Mouse (Mus musculus): ENCODE data around the gene Ldha. TPM values are rescaled to one million over a fixed set of nuclear protein-coding genes. Genes with fewer than 3 reads are reported as not detected.

The Ldha gene
- polyA plus RNA-seq, 1 experiment, result 392 TPM

- H3K4me1 ChIP-seq (ENCODE audit: control insufficient read depth, insufficient read depth, low read length), result peaks cover 2% of the 10 kb centered on the region; the same call in 1 of the 2 replicates
- no peak for TF ChIP-seq CTCF (IDR thresholded peaks at IDR 0.05; ENCODE audit: extremely low read depth, insufficient read depth, low read length)
- TF ChIP-seq POLR2A (IDR thresholded peaks at IDR 0.05; ENCODE audit: extremely low read depth, insufficient read depth, low read length), result peak; percentile 97
- peak overlapping the region; percentile 93 for H3K27ac ChIP-seq (ENCODE audit: insufficient read depth, low read length)
- peak overlapping the region; percentile 98 for H3K4me3 ChIP-seq (ENCODE audit: insufficient read depth, low read length)
Observed at GRCm38 (mm10) chr7:46845211-46845977, 4.1 kb downstream of the Ldha start.

GRCm38 (mm10) chr7:46845978-46846485 is 4.8 kb downstream of the Ldha start:
- peak overlapping the region; percentile 93 for H3K27ac ChIP-seq (ENCODE audit: insufficient read depth, low read length)
- TF ChIP-seq POLR2A (IDR thresholded peaks at IDR 0.05; ENCODE audit: extremely low read depth, insufficient read depth, low read length) (peak; percentile 40), CTCF (IDR thresholded peaks at IDR 0.05; ENCODE audit: extremely low read depth, insufficient read depth, low read length) (no peak)
- peak overlapping the region; percentile 98 for H3K4me3 ChIP-seq (ENCODE audit: insufficient read depth, low read length)
- peaks cover 2% of the 10 kb centered on the region; the same call in 1 of the 2 replicates for H3K4me1 ChIP-seq (ENCODE audit: control insufficient read depth, insufficient read depth, low read length)

GRCm38 (mm10) chr7:46846486-46847244 is 5.4 kb downstream of the Ldha start:
- Histone ChIP-seq H3K4me3 (ENCODE audit: insufficient read depth, low read length) (peak overlapping the region; percentile 98), H3K4me1 (ENCODE audit: control insufficient read depth, insufficient read depth, low read length) (peaks cover 2% of the 10 kb centered on the region; the same call in 1 of the 2 replicates), H3K27ac (ENCODE audit: insufficient read depth, low read length) (peak overlapping the region; percentile 93)
- TF ChIP-seq POLR2A (IDR thresholded peaks at IDR 0.05; ENCODE audit: extremely low read depth, insufficient read depth, low read length) (peak; percentile 41; the same call in 1 of the 2 replicates), CTCF (IDR thresholded peaks at IDR 0.05; ENCODE audit: extremely low read depth, insufficient read depth, low read length) (no peak)

- Histone ChIP-seq H3K4me3 (ENCODE audit: insufficient read depth, low read length) (no peak overlapping the region), H3K4me1 (ENCODE audit: control insufficient read depth, insufficient read depth, low read length) (peaks cover 2% of the 10 kb centered on the region; the same call in 1 of the 2 replicates), H3K27ac (ENCODE audit: insufficient read depth, low read length) (no peak overlapping the region)
- TF ChIP-seq POLR2A (IDR thresholded peaks at IDR 0.05; ENCODE audit: extremely low read depth, insufficient read depth, low read length) (no peak), CTCF (IDR thresholded peaks at IDR 0.05; ENCODE audit: extremely low read depth, insufficient read depth, low read length) (no peak)
Observed at GRCm38 (mm10) chr7:46849287-46849686, 8.0 kb downstream of the Ldha start.

- TF ChIP-seq POLR2A (IDR thresholded peaks at IDR 0.05; ENCODE audit: extremely low read depth, insufficient read depth, low read length) (no peak), CTCF (IDR thresholded peaks at IDR 0.05; ENCODE audit: extremely low read depth, insufficient read depth, low read length) (no peak)
- H3K4me1 ChIP-seq (ENCODE audit: control insufficient read depth, insufficient read depth, low read length), result no peaks in the 10 kb centered on the region
Observed at GRCm38 (mm10) chr7:46851026-46851425, 9.8 kb downstream of the Ldha start.

GRCm38 (mm10) chr7:46852666-46853065 is 11.4 kb downstream of the Ldha start:
- Histone ChIP-seq H3K27ac (ENCODE audit: insufficient read depth, low read length) (no peak overlapping the region), H3K4me1 (ENCODE audit: control insufficient read depth, insufficient read depth, low read length) (no peaks in the 10 kb centered on the region), H3K4me3 (ENCODE audit: insufficient read depth, low read length) (no peak overlapping the region)
- TF ChIP-seq CTCF (IDR thresholded peaks at IDR 0.05; ENCODE audit: extremely low read depth, insufficient read depth, low read length) (no peak), POLR2A (IDR thresholded peaks at IDR 0.05; ENCODE audit: extremely low read depth, insufficient read depth, low read length) (no peak)

More at GRCm38 (mm10) chr7:46851026-46851425, 9.8 kb downstream of the Ldha start:
- Histone ChIP-seq H3K4me3 (ENCODE audit: insufficient read depth, low read length) (no peak overlapping the region), H3K27ac (ENCODE audit: insufficient read depth, low read length) (no peak overlapping the region)

- Histone ChIP-seq H3K27ac (ENCODE audit: insufficient read depth, low read length) (no peak overlapping the region), H3K4me3 (ENCODE audit: insufficient read depth, low read length) (no peak overlapping the region), H3K4me1 (ENCODE audit: control insufficient read depth, insufficient read depth, low read length) (no peaks in the 10 kb centered on the region)
- no peak for TF ChIP-seq POLR2A (IDR thresholded peaks at IDR 0.05; ENCODE audit: extremely low read depth, insufficient read depth, low read length)
- no peak for TF ChIP-seq CTCF (IDR thresholded peaks at IDR 0.05; ENCODE audit: extremely low read depth, insufficient read depth, low read length)
Observed at GRCm38 (mm10) chr7:46853365-46853764, 12.1 kb downstream of the Ldha start.

- Histone ChIP-seq H3K27ac (ENCODE audit: insufficient read depth, low read length) (no peak overlapping the region), H3K4me3 (ENCODE audit: insufficient read depth, low read length) (no peak overlapping the region), H3K4me1 (ENCODE audit: control insufficient read depth, insufficient read depth, low read length) (no peaks in the 10 kb centered on the region)
- TF ChIP-seq CTCF (IDR thresholded peaks at IDR 0.05; ENCODE audit: extremely low read depth, insufficient read depth, low read length) (no peak), POLR2A (IDR thresholded peaks at IDR 0.05; ENCODE audit: extremely low read depth, insufficient read depth, low read length) (no peak)
Observed at GRCm38 (mm10) chr7:46855866-46856560, 14.7 kb downstream of the Ldha start.

GRCm38 (mm10) chr7:46857436-46857835 is 16.2 kb downstream of the Ldha start:
- Histone ChIP-seq H3K4me1 (ENCODE audit: control insufficient read depth, insufficient read depth, low read length) (no peaks in the 10 kb centered on the region), H3K27ac (ENCODE audit: insufficient read depth, low read length) (no peak overlapping the region), H3K4me3 (ENCODE audit: insufficient read depth, low read length) (no peak overlapping the region)
- TF ChIP-seq POLR2A (IDR thresholded peaks at IDR 0.05; ENCODE audit: extremely low read depth, insufficient read depth, low read length) (no peak), CTCF (IDR thresholded peaks at IDR 0.05; ENCODE audit: extremely low read depth, insufficient read depth, low read length) (no peak)
